Mouse (Mus musculus): ENCODE data around the gene Mtap.

Gene Mtap

DNA sequence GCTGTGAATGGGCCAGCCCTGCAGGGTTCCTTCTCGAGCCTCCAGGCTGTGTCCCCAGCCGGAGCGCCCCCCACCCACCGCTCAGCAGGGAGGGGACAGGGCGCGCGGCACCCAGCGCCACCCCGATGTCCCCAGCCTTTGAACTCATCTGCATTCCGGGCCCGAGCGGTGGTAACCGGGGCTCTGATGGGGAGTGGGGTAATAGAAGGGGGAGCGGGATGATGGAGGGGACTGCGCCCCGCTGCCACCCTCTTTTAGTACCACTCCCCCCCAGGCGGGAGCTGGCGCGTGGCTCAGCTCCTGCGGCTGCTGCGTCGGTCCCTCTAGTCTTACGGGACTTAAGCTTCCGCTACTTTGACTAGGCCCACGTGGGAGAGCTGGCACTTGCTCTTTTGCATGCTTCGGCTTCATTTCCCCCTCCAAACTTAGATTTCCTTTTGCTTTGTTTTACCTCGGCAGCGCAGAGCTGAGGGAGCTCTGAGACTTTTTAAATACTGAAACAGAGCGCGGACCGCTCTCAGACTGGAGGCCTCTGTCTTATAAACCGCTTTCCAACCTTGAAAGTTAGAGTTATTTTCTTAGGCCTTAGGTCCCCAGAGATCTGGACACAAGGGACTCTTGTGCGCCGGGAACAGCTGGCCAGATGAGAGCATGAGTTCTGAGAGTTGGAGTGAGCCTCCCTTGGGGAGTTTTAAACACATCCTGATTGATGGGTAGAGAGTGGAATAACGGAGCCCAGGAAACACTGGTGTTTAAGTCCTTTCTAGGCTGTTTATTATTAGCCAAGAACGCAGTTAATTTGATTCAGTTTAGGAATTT, 829 bp downstream of the Mtap start:
- no peak for DNase-seq (ENCODE audit: low spot score)

DNA sequence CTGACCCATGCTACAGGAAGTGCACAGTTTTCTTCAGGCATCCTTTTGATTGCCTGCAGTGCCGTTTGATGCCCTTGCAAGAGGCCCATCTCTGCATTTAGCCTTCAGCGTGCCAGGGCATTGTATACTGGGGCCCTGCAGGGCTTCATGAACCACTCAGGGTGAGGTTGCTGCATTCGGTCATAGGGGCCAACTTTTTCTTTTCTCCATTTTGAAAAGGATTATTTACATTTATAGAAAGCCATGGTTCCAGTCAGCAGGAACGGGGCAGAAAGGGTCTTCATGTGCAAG, 1.4 kb downstream of the Mtap start:
- no peak for DNase-seq (ENCODE audit: low spot score)

DNA sequence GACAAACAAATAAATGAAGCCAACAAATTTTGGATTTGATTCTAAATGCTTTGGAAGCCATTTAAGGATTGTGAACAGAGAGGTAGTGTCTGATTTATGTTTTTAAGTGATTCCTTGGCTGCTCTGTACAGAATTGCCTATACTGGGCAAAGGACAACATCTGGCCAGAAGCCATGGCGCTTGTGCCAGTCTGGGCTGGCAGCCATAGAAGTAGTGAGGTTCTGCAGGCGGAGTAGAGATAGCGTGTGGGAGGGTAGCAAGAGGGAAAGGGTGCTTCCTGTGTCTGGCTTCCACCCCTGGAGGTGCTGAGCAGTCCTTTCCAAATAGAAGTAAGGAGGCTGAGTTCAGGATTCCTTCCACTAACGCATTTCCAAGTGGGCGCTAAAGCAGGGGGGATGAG, 3.9 kb downstream of the Mtap start:
- DNase-seq (ENCODE audit: low spot score), result peak; percentile 70

DNA sequence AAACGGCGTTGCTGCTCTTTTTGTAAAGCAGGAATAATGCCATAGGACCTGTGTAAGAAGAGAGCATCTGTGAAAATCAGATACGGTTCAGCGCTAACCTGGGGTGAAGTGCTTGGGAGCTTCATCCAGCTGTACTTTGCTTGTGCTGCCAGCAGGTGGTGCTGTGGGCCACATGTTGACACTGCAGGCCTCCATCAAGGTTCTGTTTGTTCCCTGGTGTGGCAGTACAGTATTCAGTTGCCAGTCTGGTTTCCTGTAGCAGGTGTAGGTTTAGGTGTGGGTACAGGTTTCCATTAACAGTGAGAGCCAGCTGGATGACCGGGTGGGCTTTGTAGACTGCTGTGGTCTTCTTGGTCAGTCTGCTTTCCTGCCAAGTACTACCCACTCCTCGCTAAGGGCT, 8.5 kb downstream of the Mtap start:
- no peak for DNase-seq (ENCODE audit: low spot score)

DNA sequence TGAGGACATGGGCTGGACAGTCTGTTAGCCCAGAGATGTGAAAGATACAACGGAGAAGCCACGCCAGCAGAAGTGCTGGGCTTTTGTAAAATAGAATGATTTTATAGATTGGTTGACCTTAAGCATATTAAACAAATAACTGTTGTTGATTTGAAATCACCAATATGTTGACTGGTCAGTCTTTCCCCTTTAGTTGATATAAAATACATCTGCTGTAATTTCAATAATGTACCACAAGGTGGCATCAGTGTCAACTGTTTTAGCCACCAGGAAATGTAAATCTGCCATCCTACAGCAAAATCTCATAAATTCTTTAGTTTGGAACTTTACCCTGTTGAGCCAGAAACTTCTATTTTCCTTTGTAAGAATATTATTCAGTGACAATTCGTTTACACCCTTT, 9.4 kb downstream of the Mtap start:
- DNase-seq (ENCODE audit: low spot score), result no peak

DNA sequence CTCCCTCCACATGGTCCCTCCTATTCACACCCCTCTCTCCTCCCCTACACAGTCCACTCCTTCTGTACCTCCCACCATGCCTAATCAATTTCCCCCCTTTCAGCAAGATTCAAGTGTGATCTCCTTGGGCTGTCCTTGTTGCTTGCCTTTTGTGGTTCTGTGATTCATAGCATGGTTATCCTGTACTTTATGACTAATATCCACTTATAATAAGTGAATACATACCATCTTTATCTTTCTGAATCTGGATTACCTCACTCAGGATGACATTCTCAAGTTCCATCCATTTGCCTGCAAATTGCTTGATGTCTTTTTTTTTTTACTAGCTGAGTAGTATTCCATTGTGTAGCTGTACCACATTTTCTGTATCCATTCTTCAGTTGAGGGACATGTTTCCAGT, 12.3 kb downstream of the Mtap start:
- no peak for DNase-seq (ENCODE audit: low spot score)

DNA sequence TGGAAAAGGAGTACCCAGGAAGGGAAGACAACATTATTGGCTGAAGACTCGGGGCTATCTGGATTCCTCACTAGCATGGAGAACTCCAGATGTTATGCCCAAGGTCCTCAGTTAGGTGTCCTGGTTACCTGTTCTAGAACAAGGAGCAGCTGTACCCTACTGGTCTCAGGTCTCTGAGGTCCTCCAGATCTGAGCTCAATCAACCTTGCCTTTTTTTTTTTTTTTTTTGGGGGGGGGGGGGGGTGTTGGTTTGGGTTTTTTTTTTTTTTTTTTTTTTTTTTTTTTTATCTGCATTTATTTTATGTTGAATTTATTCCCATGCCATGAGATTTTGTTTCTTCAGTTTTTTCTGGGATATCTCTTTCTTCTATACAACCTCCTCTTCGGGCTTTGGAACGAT, 24.5 kb downstream of the Mtap start:
- DNase-seq (ENCODE audit: low spot score), result no peak

DNA sequence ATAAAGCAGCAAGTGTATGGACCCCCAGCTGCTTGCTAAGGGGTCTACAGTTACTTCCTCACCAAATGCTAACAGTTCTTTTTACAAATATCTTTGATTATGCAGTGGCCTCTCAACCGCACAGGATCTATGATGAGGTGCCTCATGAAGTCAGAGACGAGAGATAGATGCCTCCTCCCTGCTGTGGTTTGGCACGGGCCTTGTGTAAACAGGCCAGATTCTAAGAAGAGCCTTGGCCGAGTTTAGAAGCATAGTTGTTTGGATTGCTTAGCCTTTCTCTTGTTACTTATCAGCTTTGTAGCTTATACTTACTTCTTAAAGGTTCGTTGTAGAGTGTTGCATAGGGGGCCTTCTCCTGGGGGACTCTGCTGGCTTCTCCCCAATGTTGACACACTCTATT, 25.6 kb downstream of the Mtap start:
- DNase-seq (ENCODE audit: low spot score), result peak; percentile 46

DNA sequence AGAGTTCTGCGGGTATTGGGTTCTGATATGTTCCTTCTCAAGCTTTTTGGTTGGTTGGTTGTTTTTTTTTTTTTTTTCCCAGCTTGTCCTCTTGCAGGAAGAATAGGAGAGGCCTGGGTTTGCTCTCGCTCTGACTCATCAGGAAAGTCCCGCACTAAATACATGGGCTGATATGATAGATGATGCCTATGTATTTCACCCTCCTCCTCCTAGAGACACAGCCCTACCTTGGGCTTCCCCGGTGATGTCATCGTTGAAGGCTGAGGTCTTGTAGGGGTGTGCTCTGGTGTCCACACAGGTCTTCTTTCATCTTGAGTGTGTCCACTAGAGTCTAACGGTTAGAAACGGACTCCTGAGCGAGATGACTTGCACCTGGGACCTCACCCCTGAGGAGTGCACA, 26.7 kb downstream of the Mtap start:
- DNase-seq (ENCODE audit: low spot score), result no peak

DNA sequence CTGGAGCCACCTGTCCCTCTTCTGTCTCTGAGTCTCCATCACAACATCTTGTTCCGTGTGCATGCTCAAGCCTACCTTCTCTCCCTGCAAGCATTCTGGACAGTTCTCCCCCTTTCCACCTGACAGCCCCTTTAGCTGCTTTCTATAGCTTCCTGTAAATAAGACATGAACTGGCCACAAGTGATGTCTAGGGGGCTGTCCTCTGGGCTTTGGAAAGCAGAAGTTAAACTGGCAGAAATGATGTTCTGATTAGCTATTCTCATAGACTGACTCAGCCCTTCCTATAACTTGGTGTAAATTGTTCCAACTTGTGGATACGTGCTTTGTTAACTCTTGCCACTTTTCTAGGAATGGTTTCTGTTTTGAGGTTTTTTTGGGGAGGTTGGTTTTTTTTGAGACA, 27.8 kb downstream of the Mtap start:
- no peak for DNase-seq (ENCODE audit: low spot score)

DNA sequence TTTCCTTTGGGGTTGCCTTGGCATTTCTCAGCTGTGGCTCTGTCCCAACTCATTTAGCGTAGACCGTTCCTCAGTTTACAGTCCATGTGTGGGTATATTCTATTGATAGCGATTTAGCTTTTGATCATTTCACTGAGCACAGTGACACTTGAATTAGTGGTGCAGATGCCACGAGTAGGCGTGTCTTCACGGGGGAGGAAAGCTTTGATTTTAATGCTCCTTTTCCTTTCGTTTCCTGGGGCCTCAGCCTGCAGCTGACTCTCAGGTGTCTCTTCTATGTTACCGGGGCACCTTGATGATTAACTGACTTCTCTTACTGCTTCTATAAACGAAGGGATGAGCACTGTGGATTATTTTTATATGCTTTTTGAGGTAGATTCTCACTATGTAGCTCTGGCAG, 32.0 kb downstream of the Mtap start:
- no peak for DNase-seq (ENCODE audit: low spot score)

DNA sequence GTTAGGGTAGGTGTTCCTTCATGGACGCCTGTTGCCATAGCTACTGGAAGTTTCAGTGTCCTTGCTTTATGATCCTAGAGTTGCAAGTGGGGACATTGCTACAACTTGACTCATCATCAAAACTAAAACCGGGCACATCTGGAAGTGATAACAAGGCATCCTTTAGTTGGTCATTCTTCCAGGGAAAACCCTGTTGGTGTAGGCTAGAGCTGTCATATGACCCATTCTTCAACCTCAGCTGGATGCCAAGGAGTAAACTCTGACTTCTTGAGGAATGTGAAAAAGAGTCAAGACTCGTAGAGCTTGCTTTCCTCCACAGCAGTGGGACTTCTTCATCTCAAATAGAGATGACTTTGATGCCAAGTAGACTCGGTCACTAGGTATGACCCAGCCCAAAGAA, 32.8 kb downstream of the Mtap start:
- DNase-seq (ENCODE audit: low spot score), result no peak

DNA sequence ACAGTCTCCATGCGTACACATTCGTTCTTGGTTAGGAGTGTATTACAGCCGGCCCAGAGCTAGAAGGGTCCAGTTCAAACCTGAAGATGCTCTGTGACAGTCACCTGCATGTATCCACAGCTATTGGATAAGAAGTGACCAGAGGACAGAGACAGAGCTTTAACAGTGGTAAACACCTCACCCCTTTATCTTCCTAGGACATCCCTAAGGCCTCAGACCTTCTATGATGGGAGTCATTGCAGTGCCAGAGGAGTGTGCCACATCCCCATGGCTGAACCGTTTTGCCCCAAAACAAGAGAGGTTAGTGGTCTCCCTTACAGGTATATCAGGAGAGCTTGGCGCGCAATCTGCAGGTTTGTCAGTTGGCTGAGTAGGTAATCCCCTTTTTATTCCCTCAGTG, 34.0 kb downstream of the Mtap start:
- DNase-seq (ENCODE audit: low spot score), result no peak

DNA sequence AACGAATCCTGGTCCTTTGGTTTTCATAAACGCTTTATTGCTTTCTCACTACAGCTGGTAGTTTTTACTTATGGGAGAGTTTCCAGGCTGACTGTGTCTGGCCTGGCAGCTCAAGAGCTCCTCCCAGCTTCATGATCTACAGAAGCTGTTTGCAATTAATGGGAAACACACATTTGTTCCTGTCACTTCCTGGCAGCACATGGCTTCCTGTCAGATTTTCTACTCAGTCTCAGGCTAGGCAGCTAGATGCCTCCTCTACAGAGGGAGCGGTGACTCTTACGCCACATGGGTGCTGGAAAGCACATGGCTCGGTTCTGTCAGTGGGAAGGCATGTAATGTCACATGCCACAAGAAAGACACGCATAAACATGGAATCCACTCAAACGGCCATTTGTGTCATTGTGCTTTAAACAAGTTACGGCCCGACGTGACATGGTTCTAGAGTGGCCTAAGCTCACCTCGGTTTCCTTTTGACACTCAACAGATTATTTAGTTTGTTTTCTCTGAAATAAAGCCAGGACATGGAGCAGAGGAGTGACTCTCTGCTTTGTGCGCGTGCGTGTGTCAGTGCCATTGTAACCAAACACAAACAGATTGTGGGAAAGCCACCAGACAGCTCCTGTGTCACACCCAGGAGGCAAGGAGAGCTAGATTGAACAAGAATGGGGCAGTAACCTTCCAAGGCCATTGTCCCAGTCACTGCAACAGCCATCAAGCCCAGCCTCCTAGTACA, 36.1 kb downstream of the Mtap start:
- no peak for DNase-seq (ENCODE audit: low spot score)

DNA sequence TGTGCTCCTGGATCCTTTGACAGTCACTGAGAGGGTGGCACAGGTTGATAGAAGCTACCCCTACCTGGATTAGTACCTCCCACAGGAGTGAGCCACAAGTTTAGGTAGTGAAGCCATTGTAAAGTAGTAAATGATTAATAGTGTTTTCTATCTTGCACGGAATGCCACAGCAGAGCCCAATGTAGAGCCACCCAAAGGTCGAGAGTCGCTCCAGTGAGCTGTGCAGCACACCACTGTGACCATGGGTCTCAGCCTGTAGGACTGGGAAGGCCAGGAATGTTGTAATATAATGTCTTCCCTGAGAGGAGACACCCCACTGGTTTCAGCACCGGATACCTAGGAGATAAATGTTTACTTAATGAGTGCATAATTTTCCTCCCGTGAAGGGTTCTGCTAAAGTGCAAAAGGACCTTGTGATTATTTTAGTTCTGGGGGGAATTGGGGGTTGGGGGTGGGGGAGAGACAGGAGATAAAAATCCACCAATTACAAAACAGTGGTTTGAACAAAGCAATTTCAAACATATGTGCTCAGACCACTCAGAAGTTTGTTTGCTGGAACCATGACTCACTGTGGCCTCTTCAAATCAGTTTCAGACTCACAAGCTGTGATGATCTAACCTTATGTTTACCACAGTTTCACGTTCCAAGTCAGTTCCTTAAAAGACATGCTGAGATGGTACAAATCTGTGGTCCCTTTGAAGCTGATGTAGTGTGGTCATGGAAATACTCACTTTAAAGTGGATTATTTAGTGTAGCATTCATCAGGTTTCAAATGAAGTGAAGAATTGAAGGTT, 40.8 kb downstream of the Mtap start:
- DNase-seq (ENCODE audit: low spot score), result no peak

DNA sequence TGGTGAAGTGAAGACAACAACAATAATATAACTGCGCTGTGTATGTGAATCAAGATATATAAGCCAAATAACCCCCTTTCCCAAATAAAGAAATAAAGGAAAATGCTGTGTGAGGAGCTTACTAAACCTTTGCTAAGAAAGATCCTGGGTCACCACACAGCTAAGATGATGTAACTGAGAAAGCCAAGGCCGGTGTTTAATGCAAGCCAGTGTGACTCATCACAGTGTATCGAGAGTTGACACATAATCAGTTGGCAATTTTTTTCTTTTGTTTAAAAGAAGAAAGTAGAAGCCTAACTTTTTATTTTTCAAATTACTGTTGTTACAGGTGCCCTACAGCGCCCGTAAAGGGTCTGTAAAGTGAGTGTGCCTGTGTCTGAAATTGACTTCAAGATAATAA, 43.2 kb downstream of the Mtap start:
- DNase-seq (ENCODE audit: low spot score), result no peak

DNA sequence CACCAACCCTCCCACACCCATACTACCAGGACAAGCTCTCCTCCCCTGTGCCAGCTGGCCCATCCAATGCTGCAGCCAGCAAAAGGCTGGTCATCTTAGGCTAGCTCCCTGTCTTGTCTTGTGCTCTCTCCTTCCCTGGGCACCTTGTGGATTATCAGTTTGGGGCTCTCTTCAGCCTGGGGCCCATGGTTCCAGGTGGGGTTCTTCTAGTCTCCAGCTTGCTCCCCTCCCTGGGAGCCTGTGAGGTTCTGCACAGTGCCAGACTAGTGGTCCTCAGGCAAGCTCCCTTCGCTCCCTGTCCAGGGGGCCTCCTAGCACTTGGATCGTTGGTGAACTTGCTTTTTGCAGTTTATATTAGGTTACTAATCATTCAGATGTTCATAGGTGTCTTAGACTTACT, 44.7 kb downstream of the Mtap start:
- no peak for DNase-seq (ENCODE audit: low spot score)

DNA sequence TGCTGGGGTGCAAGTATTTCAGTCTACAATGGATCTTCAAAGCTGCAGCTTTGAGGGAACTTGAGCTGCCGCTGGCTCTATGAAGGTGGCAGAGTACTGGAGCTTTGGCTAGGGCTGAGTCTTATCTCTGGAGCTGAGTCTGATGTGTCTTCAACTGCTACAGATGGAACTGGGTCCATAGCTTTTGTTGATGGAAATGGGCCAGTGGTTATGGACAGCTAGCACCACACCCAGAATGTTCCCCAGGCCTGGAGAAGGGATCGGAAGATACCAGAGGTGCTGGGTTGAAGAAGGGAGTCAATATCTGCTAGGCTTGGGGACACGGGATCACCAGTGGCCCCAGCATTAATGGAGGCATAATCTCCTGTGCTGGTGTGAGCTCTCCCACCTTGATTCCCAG, 45.6 kb downstream of the Mtap start:
- DNase-seq (ENCODE audit: low spot score), result no peak

DNA sequence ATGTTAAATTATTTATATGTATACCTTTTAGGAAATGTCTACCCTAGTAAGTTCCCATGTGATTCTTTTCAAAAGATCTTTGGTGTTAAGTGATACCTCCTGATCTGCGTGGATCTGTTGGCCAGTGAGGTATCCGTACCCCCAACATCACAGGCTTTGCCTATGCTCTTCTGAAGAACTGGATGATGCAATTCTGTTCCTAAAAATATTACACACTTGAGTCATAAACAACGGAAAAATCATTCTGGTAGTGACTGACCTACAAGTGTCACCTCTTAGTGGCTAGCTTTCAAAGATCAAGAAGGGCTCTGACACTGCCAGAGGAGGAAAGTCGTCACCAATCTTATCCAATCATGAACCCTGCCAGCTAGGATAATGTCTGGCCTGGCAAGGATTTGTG, 58.6 kb downstream of the Mtap start:
- DNase-seq (ENCODE audit: low spot score), result no peak

DNA sequence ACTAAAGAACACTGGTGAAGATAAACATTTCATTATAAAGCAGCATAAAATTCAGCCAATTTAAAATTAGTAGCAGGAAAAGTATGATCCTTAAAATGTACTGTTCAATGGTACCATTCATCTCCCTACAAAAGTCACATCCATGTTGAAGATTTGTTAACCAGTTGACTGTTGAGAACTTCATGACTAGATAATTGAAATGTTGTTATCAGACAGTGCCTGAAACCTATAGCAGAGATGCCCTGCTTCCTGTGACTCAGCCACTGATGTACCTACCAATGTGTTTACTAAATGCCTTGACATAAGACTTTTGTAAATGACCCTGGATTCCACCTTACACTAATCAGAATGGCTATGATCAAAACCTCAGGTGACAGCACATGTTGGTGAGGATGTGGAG, 60.2 kb downstream of the Mtap start:
- DNase-seq (ENCODE audit: low spot score), result no peak

DNA sequence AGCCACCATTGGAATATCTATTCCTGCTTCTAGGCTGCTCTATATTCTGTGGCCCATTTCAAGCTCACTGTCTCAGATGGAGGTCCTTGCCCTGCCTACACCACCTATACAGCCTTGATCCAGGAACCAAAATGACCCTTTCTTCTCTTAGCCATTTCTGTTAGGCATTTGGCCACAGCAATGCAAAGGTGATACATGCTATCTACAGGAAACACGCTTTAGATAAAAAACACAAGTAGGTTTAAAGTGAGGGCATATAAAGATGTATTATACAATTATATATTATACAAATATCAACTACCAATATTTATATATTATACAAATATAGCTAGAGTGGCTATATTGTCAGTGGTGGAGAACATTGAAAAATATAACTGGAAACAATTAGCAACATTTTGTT, 63.9 kb downstream of the Mtap start:
- no peak for DNase-seq (ENCODE audit: low spot score)

DNA sequence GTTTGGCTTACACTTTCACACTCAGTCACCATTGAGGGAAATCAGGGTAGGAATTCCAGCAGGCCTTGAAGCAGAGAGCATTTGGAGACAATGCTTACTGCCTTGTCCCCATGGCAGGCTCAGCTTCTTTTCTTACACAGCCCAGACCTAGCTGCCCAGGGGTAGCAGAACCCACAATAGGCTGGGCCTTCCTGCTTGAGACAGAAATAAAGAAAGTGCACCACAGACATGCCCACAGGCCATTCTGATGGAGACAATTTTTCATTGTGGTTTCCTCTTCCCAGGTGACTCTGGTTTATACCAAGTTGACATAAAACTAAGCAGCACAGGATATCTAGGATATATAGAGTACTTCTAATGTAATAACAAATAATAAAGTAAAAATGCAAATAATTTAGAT, 72.4 kb downstream of the Mtap start:
- no peak for DNase-seq (ENCODE audit: low spot score)

DNA sequence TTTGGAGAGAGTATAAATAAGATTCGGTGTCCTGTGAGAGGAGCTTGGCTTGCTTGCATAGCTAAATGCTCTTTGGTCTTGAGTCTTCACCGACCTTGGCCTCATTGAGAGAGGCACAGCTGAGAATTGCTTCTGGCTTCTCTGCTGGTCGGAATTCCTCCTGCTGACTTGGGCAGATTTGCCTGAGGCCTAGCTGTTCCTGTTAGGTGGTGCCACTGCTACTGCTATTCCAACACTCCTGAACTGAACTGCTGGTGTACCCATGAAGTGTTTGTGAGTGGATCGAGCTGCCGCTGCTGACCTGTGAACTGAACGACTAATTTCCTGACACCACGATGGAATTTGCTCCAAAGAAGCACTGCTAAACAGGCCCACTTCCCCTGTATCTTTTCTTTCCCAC, 73.4 kb downstream of the Mtap start:
- no peak for DNase-seq (ENCODE audit: low spot score)

All from ovary, adult 18-20 months (tissue).